Mouse (Mus musculus) spleen, adult 2 months (tissue): Measurements from ENCODE around the gene Mrpl24. TPM values are rescaled to one million over a fixed set of nuclear protein-coding genes. Genes with fewer than 3 reads are reported as not detected.

Experiments used
- DNase-seq, 2 experiments: peaks; one replicate each; pipeline versions ENCODE4 v3.0.0 to v3.0.0-alpha.2; 2012 to 2021; ENCODE audit warnings: low spot score in 2 of 2, low read depth in 1 of 2
- H3K27ac ChIP-seq: fragments of 200-500 bp; 2 replicates; pipeline ENCODE4 v1.5.1; 2012; ENCODE audit warnings: low read length, inconsistent platforms; ENCODE audit not compliant: insufficient read depth
- H3K27me3 ChIP-seq: fragments of 200-500 bp; 2 replicates; pipeline ENCODE4 v1.6.1; 2012; ENCODE audit warnings: mild to moderate bottlenecking, moderate library complexity, low read length, inconsistent platforms; ENCODE audit not compliant: control insufficient read depth, insufficient read depth
- H3K36me3 ChIP-seq: fragments of 200-500 bp; 2 replicates; pipeline ENCODE4 v1.6.1; 2012; ENCODE audit warnings: mild to moderate bottlenecking, low read length, inconsistent platforms; ENCODE audit not compliant: control insufficient read depth, insufficient read depth
- H3K4me1 ChIP-seq: fragments of 200-500 bp; 2 replicates; pipeline ENCODE4 v1.6.1; 2011; ENCODE audit warnings: inconsistent platforms; ENCODE audit not compliant: control insufficient read depth, insufficient read depth, insufficient read length
- H3K4me3 ChIP-seq: fragments of 200-500 bp; 2 replicates; pipeline ENCODE4 v1.5.1; 2011; ENCODE audit warnings: mild to moderate bottlenecking, inconsistent platforms; ENCODE audit not compliant: insufficient read depth, insufficient read length; ENCODE audit errors: extremely low read depth
- CTCF ChIP-seq: fragments of 200-500 bp; IDR thresholded peaks from 2 replicates; pipeline ENCODE4 v1.5.1; 2011; ENCODE audit warnings: mild to moderate bottlenecking, inconsistent platforms; ENCODE audit not compliant: insufficient read depth, insufficient read length, insufficient replicate concordance; ENCODE audit errors: extremely low read depth
- POLR2A ChIP-seq: fragments of 200-500 bp; IDR thresholded peaks from 2 replicates; pipeline ENCODE4 v1.6.1; 2011; ENCODE audit warnings: low read depth, low read length, inconsistent platforms
- WGBS: fragments of 180-500 bp; shearing (Covaris S2); methylation state at CpG from one replicate; pipeline ENCODE4 v1.1.7; 2018; 5-methylcytosine and 5-hydroxymethylcytosine counted together
- polyA plus RNA-seq: library from polyadenylated mRNA; depleted of rRNA; stranded (reverse); fragments of >200 nt; gene quantifications from 2 replicates; pipeline ENCODE4 v1.2.3, GENCODE M21; 2012

Gene Mrpl24
- polyA plus RNA-seq, 1 experiment = 34.6 TPM

DNA sequence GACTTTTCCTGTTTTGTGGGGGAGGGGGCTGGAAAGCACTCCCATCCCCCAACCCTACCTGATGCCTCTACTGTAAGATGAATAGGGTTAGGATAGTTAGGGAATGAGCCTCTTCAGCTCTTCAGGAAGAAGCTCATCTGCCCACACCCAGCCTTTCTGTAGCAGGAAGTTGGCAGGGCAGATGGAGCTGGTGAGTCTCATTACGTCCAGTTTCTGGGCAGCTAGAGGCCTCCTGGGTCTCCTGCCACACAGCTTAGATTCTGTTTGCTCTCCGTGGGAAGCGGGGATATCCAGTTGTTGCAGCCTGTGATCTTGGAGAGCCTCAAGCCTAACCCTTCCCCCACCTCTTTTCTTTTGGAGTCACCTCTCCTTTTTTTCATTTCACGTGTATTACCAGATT lies 9.4 kb upstream of the Mrpl24 start:
- Histone ChIP-seq H3K27me3 (no peaks in the 10 kb centered on the region), H3K27ac (0 out of 2 replicates have a peak overlapping the region, but pooled peaks have one; percentile 11), H3K4me3 (no peak overlapping the region), H3K36me3 (peaks cover 13% of the 10 kb centered on the region), H3K4me1 (peaks cover 16% of the 10 kb centered on the region; the same call in 1 of the 2 replicates)
- TF ChIP-seq POLR2A (no peak), CTCF (no peak)
- DNase-seq = no peak
- WGBS = 49% methylated on average over 4 of the region's 4 CpGs

DNA sequence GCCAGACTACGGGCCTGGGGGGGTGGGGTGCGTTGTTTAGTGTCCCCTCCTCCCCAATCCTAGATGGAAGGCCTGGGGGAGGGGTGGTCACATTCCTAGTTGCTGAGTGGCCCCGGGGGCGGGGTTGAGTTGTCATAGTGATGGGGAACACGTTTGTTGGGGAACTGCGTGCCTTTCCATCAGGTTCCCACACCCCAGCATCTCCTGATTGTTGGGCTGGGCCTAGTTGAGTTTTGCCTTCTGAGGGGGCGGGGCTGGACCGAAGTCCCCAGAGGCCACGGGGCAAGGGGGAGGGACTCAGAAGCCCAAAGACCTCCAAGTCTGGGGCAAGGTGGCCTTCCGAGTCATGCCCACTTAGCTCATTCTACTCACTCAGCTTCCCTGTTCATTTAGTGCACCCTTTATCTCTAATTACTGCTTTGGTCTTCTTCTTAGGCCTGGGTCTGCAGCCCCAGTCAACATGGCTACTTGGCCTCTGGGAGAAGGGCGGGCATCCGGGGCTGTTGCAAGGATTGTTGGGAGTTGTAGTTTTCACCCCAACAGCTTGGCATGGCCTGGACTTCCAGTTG lies 8.6 kb upstream of the Mrpl24 start:
- Histone ChIP-seq H3K27me3 (no peaks in the 10 kb centered on the region), H3K27ac (peak overlapping the region; percentile 72), H3K4me1 (peaks cover 16% of the 10 kb centered on the region; the same call in 1 of the 2 replicates), H3K36me3 (peaks cover 17% of the 10 kb centered on the region), H3K4me3 (peak overlapping the region; percentile 60)
- WGBS = 35% methylated on average over 12 of the region's 12 CpGs
- TF ChIP-seq POLR2A (no peak), CTCF (no peak)
- peak in 1 of 2 experiments; percentile 39 for DNase-seq

DNA sequence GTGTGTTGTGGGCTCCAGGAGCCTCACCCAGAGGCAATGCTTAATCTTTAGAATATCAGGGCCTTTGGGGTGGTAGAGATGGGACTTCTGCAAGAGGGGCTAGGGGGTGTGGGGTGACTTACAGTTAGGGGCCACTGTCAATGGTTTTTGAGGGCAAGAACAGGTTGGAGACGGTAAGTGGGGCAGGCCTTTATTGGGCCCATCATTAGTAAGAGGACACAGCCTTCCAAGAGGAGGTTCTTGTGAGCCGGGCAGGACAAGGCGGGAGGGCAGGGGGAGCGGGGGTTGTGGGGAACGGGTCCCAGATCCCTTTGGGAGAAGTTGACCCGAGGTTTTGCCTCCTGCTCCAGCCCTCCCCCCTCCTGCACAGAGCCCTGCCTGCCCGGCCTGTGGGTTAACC lies 5.8 kb upstream of the Mrpl24 start:
- H3K27ac ChIP-seq = no peak overlapping the region
- H3K27me3 ChIP-seq = no peaks in the 10 kb centered on the region
- 94% methylated on average over 7 of the region's 7 CpGs for WGBS
- DNase-seq = no peak
- H3K4me3 ChIP-seq = no peak overlapping the region
- H3K36me3 ChIP-seq = peaks cover 20% of the 10 kb centered on the region
- TF ChIP-seq CTCF = no peak
- TF ChIP-seq POLR2A = no peak
- H3K4me1 ChIP-seq = peaks cover 10% of the 10 kb centered on the region; the same call in 1 of the 2 replicates

DNA sequence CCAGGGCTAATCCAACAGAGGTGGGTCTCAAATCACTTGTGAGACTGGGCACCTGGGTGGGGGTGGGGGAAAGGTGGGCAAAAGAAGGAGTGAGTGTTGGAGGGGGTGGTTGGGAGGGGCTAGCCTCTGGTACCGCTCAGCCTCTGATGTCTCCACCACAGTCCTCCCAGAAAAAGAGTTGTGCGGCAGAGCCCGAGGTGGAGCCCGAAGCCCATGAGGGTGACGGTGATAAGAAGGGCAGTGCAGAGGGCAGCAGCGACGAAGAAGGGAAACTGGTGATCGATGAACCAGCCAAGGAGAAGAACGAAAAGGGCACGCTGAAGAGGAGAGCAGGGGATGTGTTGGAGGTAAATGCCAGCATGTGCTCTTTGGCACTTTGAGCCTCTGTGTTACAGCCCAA lies 5.4 kb upstream of the Mrpl24 start:
- DNase-seq = no peak
- no peak for TF ChIP-seq POLR2A
- TF ChIP-seq CTCF = no peak
- no peak overlapping the region for H3K4me3 ChIP-seq
- peaks cover 10% of the 10 kb centered on the region; the same call in 1 of the 2 replicates for H3K4me1 ChIP-seq
- no peak overlapping the region for H3K27ac ChIP-seq
- no peaks in the 10 kb centered on the region for H3K27me3 ChIP-seq
- peaks cover 20% of the 10 kb centered on the region for H3K36me3 ChIP-seq
- WGBS = 96% methylated on average over 10 of the region's 10 CpGs

DNA sequence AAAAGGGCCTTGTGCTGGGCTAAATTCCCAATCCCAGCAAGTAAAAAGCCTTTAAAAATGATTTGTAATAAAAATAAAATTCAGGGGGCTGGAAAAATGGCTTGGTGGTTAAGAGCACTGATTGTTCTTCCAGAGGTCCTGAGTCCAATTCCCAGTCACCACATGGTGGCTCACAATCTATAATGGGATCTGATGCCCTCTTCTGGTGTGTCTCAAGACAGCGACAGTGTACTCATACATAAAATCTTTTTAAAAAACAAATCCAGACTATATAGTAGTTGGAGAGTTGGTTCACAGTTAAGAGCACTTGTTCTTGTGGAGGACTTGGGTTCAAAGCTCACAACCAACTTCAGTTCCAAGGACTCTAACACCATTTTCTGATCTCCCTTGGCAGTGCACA lies 2.3 kb upstream of the Mrpl24 start:
- no peak for DNase-seq
- Histone ChIP-seq H3K36me3 (peaks cover 22% of the 10 kb centered on the region), H3K4me1 (no peaks in the 10 kb centered on the region), H3K27me3 (no peaks in the 10 kb centered on the region), H3K4me3 (no peak overlapping the region), H3K27ac (no peak overlapping the region)
- TF ChIP-seq POLR2A = no peak
- no peak for TF ChIP-seq CTCF
- WGBS = 95% methylated on average over 1 of the region's 1 CpGs

DNA sequence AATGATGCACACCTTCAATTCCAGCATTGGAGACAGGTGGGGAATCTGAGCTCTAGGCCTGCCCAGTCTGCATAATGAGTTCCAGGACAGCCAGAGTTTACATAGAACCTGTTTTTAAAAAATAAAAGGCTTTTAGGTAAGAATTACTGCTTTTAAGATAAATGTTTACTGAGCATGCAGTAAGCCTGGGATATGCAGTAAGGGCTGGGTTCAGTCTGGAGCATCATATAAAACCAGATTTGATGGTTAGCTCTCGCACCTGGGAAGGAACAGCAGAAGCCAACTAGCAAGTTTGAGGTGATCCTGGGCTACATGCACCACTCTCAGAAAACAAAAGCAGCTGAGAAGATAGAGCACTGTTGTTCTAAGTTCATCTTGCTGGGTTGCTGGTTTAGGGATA lies 755 bp upstream of the Mrpl24 start:
- Histone ChIP-seq H3K36me3 (peaks cover 25% of the 10 kb centered on the region), H3K4me1 (no peaks in the 10 kb centered on the region), H3K27ac (no peak overlapping the region), H3K4me3 (no peak overlapping the region), H3K27me3 (no peaks in the 10 kb centered on the region)
- TF ChIP-seq CTCF (no peak), POLR2A (no peak)
- DNase-seq = no peak
- 93% methylated on average over 1 of the region's 1 CpGs for WGBS

DNA sequence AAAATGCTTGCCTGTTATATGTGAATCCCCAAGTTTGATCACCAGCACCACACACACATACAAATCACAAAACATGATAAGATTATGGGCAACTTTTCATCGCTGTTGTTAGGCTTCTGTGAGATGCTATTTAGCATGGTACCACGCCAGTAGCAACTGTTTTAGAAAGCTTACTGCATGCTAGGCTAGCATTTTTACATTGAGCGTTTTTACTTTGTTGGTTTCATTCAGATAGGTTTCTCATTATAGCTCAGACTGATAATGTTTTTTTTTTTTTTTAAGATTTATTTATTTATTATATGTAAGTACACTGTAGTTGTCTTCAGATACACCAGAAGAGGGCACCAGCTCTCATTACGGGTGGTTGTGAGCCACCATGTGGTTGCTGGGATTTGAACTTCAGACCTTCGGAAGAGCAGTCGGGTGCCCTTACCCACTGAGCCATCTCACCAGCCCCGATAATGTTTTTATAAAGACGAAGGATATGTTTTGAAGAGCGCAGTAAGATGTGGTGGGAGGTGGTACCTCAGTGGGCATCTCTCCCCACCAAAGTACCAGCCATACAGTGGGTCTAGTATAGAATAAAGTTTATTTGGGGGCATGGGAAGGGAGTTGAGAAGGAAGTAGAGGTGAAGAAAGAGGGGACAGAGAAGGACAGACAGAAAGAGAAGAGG lies 1.1 kb downstream of the Mrpl24 start:
- Histone ChIP-seq H3K36me3 (peaks cover 23% of the 10 kb centered on the region), H3K4me1 (no peaks in the 10 kb centered on the region), H3K27me3 (no peaks in the 10 kb centered on the region), H3K27ac (no peak overlapping the region), H3K4me3 (peak overlapping the region; percentile 18; the same call in 1 of the 2 replicates)
- WGBS = 63% methylated on average over 9 of the region's 9 CpGs
- TF ChIP-seq CTCF (no peak), POLR2A (no peak)
- DNase-seq = no peak
